Mouse (Mus musculus) kidney, embryonic 16.5 days (tissue): ENCODE data around the gene Krt26. TPM values are rescaled to one million over a fixed set of nuclear protein-coding genes. Genes with fewer than 3 reads are reported as not detected.

Experiments
- ATAC-seq: fragments of 200-750 bp; cut with Nextera tagmentation; 2 replicates; pipeline ENCODE4 v1.8.0; 2017; ENCODE audit warnings: moderate TSS enrichment; ENCODE audit not compliant: low FRiP score, low TSS enrichment
- H3K27ac ChIP-seq: fragments of 300-500 bp; sonication (generic); 2 replicates; pipeline ENCODE4 v1.5.1; 2014; ENCODE audit warnings: low read length
- H3K27me3 ChIP-seq: fragments of 300-500 bp; sonication (generic); 2 replicates; pipeline ENCODE4 v1.6.1; 2014; ENCODE audit warnings: low read length, control low read depth, mixed read lengths; ENCODE audit not compliant: insufficient read depth
- H3K36me3 ChIP-seq: fragments of 300-500 bp; sonication (generic); 2 replicates; pipeline ENCODE4 v1.6.1; 2014; ENCODE audit warnings: low read length, control low read depth, mixed read lengths; ENCODE audit not compliant: insufficient read depth
- H3K4me1 ChIP-seq: fragments of 300-500 bp; sonication (generic); 2 replicates; pipeline ENCODE4 v1.6.1; 2014; ENCODE audit warnings: low read length, control low read depth, mixed read lengths; ENCODE audit not compliant: insufficient read depth
- H3K4me2 ChIP-seq: fragments of 300-500 bp; sonication (generic); replicated peaks from 2 replicates; pipeline ENCODE4 v1.6.1; 2014; ENCODE audit warnings: low read depth, low read length
- H3K4me3 ChIP-seq: fragments of 300-500 bp; sonication (generic); 2 replicates; pipeline ENCODE4 v1.5.1; 2014; ENCODE audit warnings: mild to moderate bottlenecking, low read length
- H3K9ac ChIP-seq: fragments of 300-500 bp; sonication (generic); replicated peaks from 2 replicates; pipeline ENCODE4 v1.6.1; 2014; ENCODE audit warnings: low read length
- H3K9me3 ChIP-seq: fragments of 300-500 bp; sonication (generic); 2 replicates; pipeline ENCODE4 v1.6.1; 2016; ENCODE audit warnings: low read length, control low read depth
- WGBS: fragments of 180-500 bp; shearing (Covaris S2); extraction: QIAGEN DNeasy Blood & Tissue Kit; methylation state at CpG from one replicate; pipeline ENCODE4 v1.1.7; 2014; 5-methylcytosine and 5-hydroxymethylcytosine counted together
- polyA plus RNA-seq: library from polyadenylated mRNA; unstranded; fragments of >200 nt; fragmentation: Nextera tagmentation; extraction: Ambion mirVana; gene quantifications from 2 replicates; pipeline ENCODE4 v1.2.1, GENCODE M21; 2015

Krt26 gene
- polyA plus RNA-seq, result not detected in 2 replicates

GRCm38 (mm10) chr11:99337866-99338265 is at the start of gene Krt26:
Krt26 (minus strand) TSS chr11:99337966.
- Histone ChIP-seq H3K9me3 (no peaks in the 10 kb centered on the region), H3K27ac (no peak within 1 kb of the TSS), H3K27me3 (no peaks in the 10 kb centered on the region), H3K4me1 (no peaks in the 10 kb centered on the region), H3K4me3 (no peak within 1 kb of the TSS), H3K9ac (no peak within 1 kb of the TSS), H3K4me2 (no peak within 1 kb of the TSS), H3K36me3 (no peaks in the 10 kb centered on the region)
- no peak for ATAC-seq
- WGBS, result 93% methylated on average over 11 of the region's 11 CpGs

DNA sequence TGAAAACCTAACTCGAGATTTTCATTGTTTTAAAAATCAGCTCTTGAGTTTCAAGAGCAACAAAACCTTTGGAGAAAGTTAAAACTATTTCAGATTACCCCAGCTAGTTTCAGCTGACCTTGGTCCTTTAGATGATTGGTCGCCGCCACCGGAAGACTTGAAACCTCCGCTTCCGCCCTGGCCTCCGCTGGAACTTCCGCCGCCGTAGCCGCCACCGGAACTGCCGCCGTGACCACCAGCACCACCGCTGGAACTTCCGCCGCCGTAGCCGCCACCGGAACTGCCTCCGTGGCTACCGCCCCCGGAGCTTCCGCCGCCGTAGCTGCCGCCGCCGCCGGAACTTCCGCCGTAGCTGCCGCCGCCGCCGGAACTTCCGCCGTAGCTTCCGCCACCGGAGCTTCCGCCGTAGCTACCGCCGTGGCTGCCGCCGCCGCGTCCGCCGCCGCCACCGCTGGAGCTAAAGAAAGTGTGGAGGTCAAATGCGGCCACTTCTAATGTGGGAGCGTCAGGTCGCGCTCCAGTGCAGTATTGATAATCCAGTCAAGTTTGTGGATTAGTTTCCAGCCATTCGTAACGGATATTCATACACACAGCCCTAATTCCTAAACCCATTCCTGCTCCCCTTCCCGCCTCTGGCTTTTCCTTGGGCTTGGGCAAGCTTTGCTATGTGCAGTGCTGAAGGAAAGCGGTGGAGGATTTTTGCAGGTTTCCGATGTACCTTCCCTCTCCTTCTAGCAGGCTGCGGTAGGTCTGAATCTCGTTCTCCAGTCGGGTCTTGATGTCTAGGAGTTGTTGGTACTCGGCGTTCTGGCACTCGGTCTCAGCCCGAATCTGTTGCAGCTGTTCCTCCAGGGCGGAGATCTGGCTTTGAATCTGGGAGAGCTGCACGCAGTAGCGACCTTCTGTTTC is 48.3 kb upstream of the Krt26 start:
- Histone ChIP-seq H3K36me3 (no peaks in the 10 kb centered on the region), H3K9me3 (no peaks in the 10 kb centered on the region), H3K27me3 (peaks cover 3% of the 10 kb centered on the region; the same call in 1 of the 2 replicates), H3K4me2 (peak overlapping the region; percentile 80), H3K9ac (peak overlapping the region; percentile 83), H3K4me1 (no peaks in the 10 kb centered on the region; the same call in 1 of the 2 replicates), H3K4me3 (peak overlapping the region; percentile 74), H3K27ac (peak overlapping the region; percentile 100)
- 1% methylated on average over 71 of the region's 71 CpGs for WGBS
- ATAC-seq, result peak; percentile 89

GRCm38 (mm10) chr11:99379568-99379967 is 41.8 kb upstream of the Krt26 start:
- Histone ChIP-seq H3K4me1 (no peaks in the 10 kb centered on the region), H3K4me3 (no peak overlapping the region), H3K9ac (no peak overlapping the region), H3K4me2 (no peak overlapping the region), H3K36me3 (no peaks in the 10 kb centered on the region), H3K9me3 (no peaks in the 10 kb centered on the region), H3K27ac (no peak overlapping the region), H3K27me3 (peaks cover 3% of the 10 kb centered on the region; the same call in 1 of the 2 replicates)
- WGBS, result 20% methylated on average over 5 of the region's 5 CpGs
- ATAC-seq, result no peak

DNA sequence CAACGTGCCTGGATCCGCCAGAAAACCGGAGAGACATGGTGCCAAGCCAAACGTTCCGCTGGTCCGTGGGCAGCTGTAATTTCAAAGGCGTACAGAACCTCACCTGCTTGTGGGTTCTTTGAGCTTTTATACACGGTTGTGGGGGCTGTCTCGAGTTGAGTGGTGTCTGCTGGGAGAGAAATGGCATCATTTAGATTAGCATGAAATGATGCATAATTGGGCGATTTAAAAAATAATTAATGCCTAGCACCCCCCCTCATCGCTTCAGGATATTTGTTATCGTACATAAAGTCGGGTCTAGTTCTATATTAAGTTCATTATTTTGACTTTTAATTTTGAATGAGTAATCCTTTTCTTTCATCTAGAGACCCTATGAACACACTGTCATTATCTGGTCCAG is 37.0 kb upstream of the Krt26 start, which contains the start of gene Krt28:
Krt28 (minus strand) TSS at position 101 of the 400 bp plus-strand sequence.
- H3K9ac ChIP-seq, result no peak within 1 kb of the TSS
- no peaks in the 10 kb centered on the region for H3K27me3 ChIP-seq
- H3K27ac ChIP-seq, result no peak within 1 kb of the TSS
- 84% methylated on average over 13 of the region's 13 CpGs for WGBS
- no peak within 1 kb of the TSS for H3K4me3 ChIP-seq
- no peaks in the 10 kb centered on the region for H3K9me3 ChIP-seq
- no peak for ATAC-seq
- H3K4me1 ChIP-seq, result no peaks in the 10 kb centered on the region
- H3K4me2 ChIP-seq, result no peak within 1 kb of the TSS
- H3K36me3 ChIP-seq, result no peaks in the 10 kb centered on the region

GRCm38 (mm10) chr11:99369853-99370451 is 32.2 kb upstream of the Krt26 start:
- Histone ChIP-seq H3K27ac (no peak overlapping the region), H3K4me3 (no peak overlapping the region), H3K9me3 (no peaks in the 10 kb centered on the region), H3K4me2 (no peak overlapping the region), H3K4me1 (no peaks in the 10 kb centered on the region), H3K36me3 (no peaks in the 10 kb centered on the region), H3K27me3 (no peaks in the 10 kb centered on the region), H3K9ac (no peak overlapping the region)
- WGBS, result 89% methylated on average over 8 of the region's 8 CpGs
- no peak for ATAC-seq

DNA sequence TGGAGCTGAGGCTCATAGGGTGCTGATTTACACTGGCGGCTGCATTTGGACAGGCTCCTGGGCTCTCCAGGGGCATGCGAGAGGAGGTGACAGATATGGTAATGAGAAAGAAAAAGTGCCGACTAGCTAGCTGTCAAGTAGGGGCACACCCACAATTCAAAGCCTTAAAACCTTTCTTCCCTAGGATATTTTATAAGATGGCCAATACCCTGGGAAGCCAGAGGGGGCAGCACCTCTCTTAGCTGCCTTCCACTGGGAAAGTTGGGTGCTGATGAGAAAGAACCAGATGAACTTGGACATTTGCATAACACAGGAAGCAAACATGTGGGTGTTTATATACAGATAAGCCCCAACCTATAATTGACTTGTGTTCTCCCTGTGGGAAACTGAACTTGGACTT is 31.5 kb upstream of the Krt26 start:
- 9% methylated on average over 3 of the region's 3 CpGs for whole genome bisulfite sequencing
- no peak for ATAC-seq

DNA sequence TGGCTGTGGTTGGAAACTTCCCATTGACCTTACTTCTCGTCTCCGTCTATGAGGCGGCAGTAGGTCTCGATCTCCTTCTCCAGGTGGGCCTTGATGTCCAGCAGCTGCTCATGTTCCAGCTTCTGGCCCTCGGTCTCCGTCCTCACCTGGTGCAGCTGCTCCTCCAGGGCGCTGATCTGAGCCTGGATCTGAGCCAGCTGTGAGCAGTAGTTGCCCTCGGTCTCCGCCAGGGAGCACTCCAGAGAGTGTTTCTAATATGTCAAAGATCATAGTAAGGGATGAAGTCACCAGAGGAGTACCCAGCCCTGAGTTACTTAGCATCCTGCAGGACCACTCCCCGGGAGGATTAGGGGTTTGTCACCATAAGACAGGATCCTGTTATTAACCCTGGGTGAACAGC is 29.0 kb upstream of the Krt26 start:
- no peak overlapping the region for H3K27ac ChIP-seq
- no peaks in the 10 kb centered on the region for H3K27me3 ChIP-seq
- H3K9me3 ChIP-seq, result no peaks in the 10 kb centered on the region
- H3K9ac ChIP-seq, result no peak overlapping the region
- H3K4me1 ChIP-seq, result no peaks in the 10 kb centered on the region
- H3K4me3 ChIP-seq, result no peak overlapping the region
- no peaks in the 10 kb centered on the region for H3K36me3 ChIP-seq
- 42% methylated on average over 10 of the region's 10 CpGs for WGBS
- no peak overlapping the region for H3K4me2 ChIP-seq
- ATAC-seq, result no peak

More for the DNA sequence above, 31.5 kb upstream of the Krt26 start:
- Histone ChIP-seq H3K36me3 (no peaks in the 10 kb centered on the region), H3K27me3 (no peaks in the 10 kb centered on the region), H3K9me3 (no peaks in the 10 kb centered on the region), H3K27ac (no peak overlapping the region), H3K4me1 (no peaks in the 10 kb centered on the region), H3K4me3 (no peak overlapping the region), H3K9ac (no peak overlapping the region), H3K4me2 (no peak overlapping the region)

DNA sequence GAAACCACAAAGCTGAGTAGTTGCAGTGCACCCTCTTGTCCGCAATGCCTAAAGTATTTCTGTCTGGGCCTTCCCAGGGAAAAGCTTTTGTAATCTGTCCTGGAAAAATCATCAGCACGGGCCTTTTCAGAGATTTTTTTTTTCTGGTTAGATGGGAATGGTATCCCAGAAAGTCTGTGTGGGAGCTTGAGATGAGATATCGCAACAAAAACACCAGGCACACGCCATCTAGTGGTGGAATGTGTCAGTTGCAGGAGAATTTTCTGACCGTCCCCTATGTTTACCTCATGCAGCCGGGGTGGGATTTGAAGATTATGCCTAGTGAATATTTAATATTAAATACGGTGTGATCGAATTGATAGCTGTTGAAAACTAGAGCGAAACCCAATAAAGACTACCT is 26.6 kb upstream of the Krt26 start:
- Histone ChIP-seq H3K27me3 (no peaks in the 10 kb centered on the region), H3K4me3 (no peak overlapping the region), H3K4me2 (no peak overlapping the region), H3K36me3 (no peaks in the 10 kb centered on the region), H3K9ac (no peak overlapping the region), H3K4me1 (no peaks in the 10 kb centered on the region), H3K27ac (no peak overlapping the region), H3K9me3 (no peaks in the 10 kb centered on the region)
- no peak for ATAC-seq
- WGBS, result 23% methylated on average over 9 of the region's 9 CpGs

- H3K9ac ChIP-seq, result no peak overlapping the region
- 70% methylated on average over 8 of the region's 8 CpGs for WGBS
- ATAC-seq, result no peak
Measured at GRCm38 (mm10) chr11:99361423-99361822, 23.7 kb upstream of the Krt26 start.

GRCm38 (mm10) chr11:99351004-99351403 is 13.2 kb upstream of the Krt26 start, which contains the start of gene Krt27:
Krt27 (minus strand) TSS chr11:99351104.
- no peak within 1 kb of the TSS for H3K27ac ChIP-seq
- H3K36me3 ChIP-seq, result no peaks in the 10 kb centered on the region
- no peak within 1 kb of the TSS for H3K9ac ChIP-seq
- H3K9me3 ChIP-seq, result no peaks in the 10 kb centered on the region
- ATAC-seq, result no peak
- H3K27me3 ChIP-seq, result no peaks in the 10 kb centered on the region
- 77% methylated on average over 12 of the region's 12 CpGs for WGBS
- H3K4me2 ChIP-seq, result no peak within 1 kb of the TSS
- H3K4me3 ChIP-seq, result no peak within 1 kb of the TSS
- H3K4me1 ChIP-seq, result no peaks in the 10 kb centered on the region

More at GRCm38 (mm10) chr11:99361423-99361822, 23.7 kb upstream of the Krt26 start:
- Histone ChIP-seq H3K27me3 (no peaks in the 10 kb centered on the region), H3K9me3 (no peaks in the 10 kb centered on the region), H3K4me1 (no peaks in the 10 kb centered on the region), H3K36me3 (no peaks in the 10 kb centered on the region), H3K27ac (no peak overlapping the region), H3K4me2 (no peak overlapping the region), H3K4me3 (no peak overlapping the region)
